ENCODE assay signal across 20 mouse cellular contexts in the genomic region with DNA sequence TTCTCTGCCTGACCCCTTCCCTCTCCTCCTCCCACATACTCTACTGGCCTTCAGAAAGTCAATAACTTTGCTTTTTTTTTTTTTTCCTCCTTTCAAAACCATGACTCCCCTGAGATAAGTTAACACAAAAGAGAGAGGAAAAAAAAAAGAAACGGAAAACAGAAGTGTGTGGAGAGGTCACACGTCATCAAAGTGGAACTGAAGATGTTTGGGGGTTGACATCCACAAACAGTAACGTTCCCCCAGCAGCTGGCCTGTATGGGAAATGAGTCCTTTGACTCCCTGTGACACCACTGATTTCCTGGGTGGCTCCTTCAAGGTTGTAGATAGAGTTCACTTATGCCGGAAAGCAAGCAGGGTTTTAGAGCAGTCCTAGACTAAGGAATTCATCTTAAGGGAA. TPM values are rescaled to one million over a fixed set of nuclear protein-coding genes. Genes with fewer than 3 reads are reported as not detected.
A peak's percentile ranks its signal among the peaks of the same experiment; 100 is the strongest.
DNase-seq lines count a peak whose midpoint lies in the region; ATAC-seq and TF ChIP-seq lines count a peak whose summit lies in the region.
"Had no signal": no experiment of that assay in that cellular context is flagged by ENCODE, and none has a peak within 500 bp of the region (broad histone marks: within the 10 kb centered on the region; RNA-seq: fewer than 3 reads in every experiment).

No protein-coding gene starts in this region.

- no peak for DNase-seq in gastrocnemius, adult 2 months
- no peak for DNase-seq in gastrocnemius, adult 18-20 months (ENCODE audit: low spot score)
- peak; percentile 19 for DNase-seq in lung, postnatal 0 days (ENCODE audit: low spot score)
- no peak for DNase-seq in lung, adult 18-20 months
- DNase-seq in MEL (ENCODE audit: low read depth, low spot score): no peak
- no peak for DNase-seq in urinary bladder, postnatal 10 days (ENCODE audit: low spot score)
- DNase-seq in cerebellum, adult 11 months: no peak
- DNase-seq: adrenal gland, postnatal 36 days; cerebellum, postnatal 14 days; gastrocnemius, postnatal 25 days; lung, postnatal 10 days; right cerebral cortex, postnatal 14 days; thymus, adult 18-20 months had no signal

- TF ChIP-seq RAD21 in MEL (IDR thresholded peaks at IDR 0.05; ENCODE audit: low read depth, low read length): no peak

- H3K9me3 ChIP-seq in lung, postnatal 0 days (ENCODE audit: low read length): no peaks in the 10 kb centered on the region
- H3K9me3 ChIP-seq in MEL (replicated peaks; ENCODE audit: insufficient read depth, low read length): no peaks in the 10 kb centered on the region
- H3K9me3 ChIP-seq: forebrain, embryonic 12.5 days; kidney, embryonic 15.5 days; limb, embryonic 15.5 days; neural tube, embryonic 12.5 days had no signal

- no peak overlapping the region for H3K4me2 ChIP-seq in lung, postnatal 0 days (replicated peaks; ENCODE audit: low read depth, low read length)
- H3K4me2 ChIP-seq: forebrain, embryonic 12.5 days; heart, embryonic 11.5 days; kidney, embryonic 15.5 days; limb, embryonic 15.5 days; neural tube, embryonic 12.5 days had no signal

- no peaks in the 10 kb centered on the region for H3K36me3 ChIP-seq in lung, postnatal 0 days (ENCODE audit: insufficient read depth, low read length)
- peaks cover 0 to 7% of the 10 kb centered on the region in 2 experiments; a peak in 2 of 4 replicates for H3K36me3 ChIP-seq in MEL (ENCODE audit: control insufficient read depth in 1 of 2, insufficient read depth in 2 of 2, low read length in 2 of 2)
- H3K36me3 ChIP-seq: forebrain, embryonic 12.5 days; kidney, embryonic 15.5 days; limb, embryonic 15.5 days; neural tube, embryonic 12.5 days had no signal

- peaks cover 13% of the 10 kb centered on the region for H3K79me2 ChIP-seq in MEL (ENCODE audit: control insufficient read depth, insufficient read depth, low read length, poor library complexity)

- 59% methylated on average over 4 of the region's 4 CpGs for WGBS in lung, postnatal 0 days

- TF ChIP-seq EP300 in lung, postnatal 0 days (IDR thresholded peaks at IDR 0.05): no peak
- TF ChIP-seq EP300 in MEL (IDR thresholded peaks at IDR 0.05; ENCODE audit: low read depth in 1 of 2, low read length in 2 of 2): no peak

- no peak for ATAC-seq in lung, postnatal 0 days
- ATAC-seq in monocyte, adult 5-6 weeks (replicated peaks; ENCODE audit: insufficient number of reproducible peaks, low FRiP score, low TSS enrichment, poor library complexity, severe bottlenecking): peak; percentile 37
- ATAC-seq: inflammation-experienced regulatory T-cells, adult 6 months had no signal

- no peak overlapping the region for H3K4me3 ChIP-seq in gastrocnemius, adult 2 months
- H3K4me3 ChIP-seq in lung, postnatal 0 days (ENCODE audit: low read depth, low read length): no peak overlapping the region
- no peak overlapping the region for H3K4me3 ChIP-seq in MEL (ENCODE audit: control insufficient read depth in 1 of 2, insufficient read depth in 1 of 2, low read depth in 2 of 2, low read length in 2 of 2)
- H3K4me3 ChIP-seq: forebrain, embryonic 12.5 days; kidney, embryonic 15.5 days; limb, embryonic 15.5 days; neural tube, embryonic 12.5 days had no signal

- H3K27ac ChIP-seq in gastrocnemius, adult 2 months: peak overlapping the region; percentile 8; the same call in 1 of the 2 replicates
- no peak overlapping the region for H3K27ac ChIP-seq in lung, postnatal 0 days (ENCODE audit: low read length)
- H3K27ac ChIP-seq in MEL (ENCODE audit: control insufficient read depth, low read depth, low read length): no peak overlapping the region
- H3K27ac ChIP-seq: forebrain, embryonic 12.5 days; kidney, embryonic 15.5 days; limb, embryonic 15.5 days; neural tube, embryonic 12.5 days had no signal

- TF ChIP-seq POLR2A in MEL (IDR thresholded peaks at IDR 0.05; ENCODE audit: control insufficient read depth in 1 of 2, insufficient read depth in 1 of 2, low read depth in 1 of 2, low read length in 2 of 2, poor library complexity in 1 of 2): no peak

- intact Hi-C loops in gastrocnemius, adult 2 months (cut with DNase I): no loop called here

- H3K4me1 ChIP-seq in lung, postnatal 0 days (ENCODE audit: insufficient read depth, low read depth, low read length): peaks cover 14% of the 10 kb centered on the region; the same call in 1 of the 2 replicates
- peaks cover 0 to 23% of the 10 kb centered on the region in 2 experiments; a peak in 2 of 4 replicates for H3K4me1 ChIP-seq in MEL (ENCODE audit: control insufficient read depth in 1 of 2, insufficient read depth in 2 of 2, low read length in 2 of 2)

- no peaks in the 10 kb centered on the region for H3K27me3 ChIP-seq in lung, postnatal 0 days (replicated peaks; ENCODE audit: insufficient read depth, low read length)
- H3K27me3 ChIP-seq in MEL (ENCODE audit: control insufficient read depth in 1 of 2, insufficient read depth in 2 of 2, low read length in 2 of 2): no peaks in the 10 kb centered on the region
- H3K27me3 ChIP-seq: forebrain, embryonic 12.5 days; kidney, embryonic 15.5 days; limb, embryonic 15.5 days; neural tube, embryonic 12.5 days had no signal

- TF ChIP-seq CTCF in gastrocnemius, adult 2 months (IDR thresholded peaks at IDR 0.05): no peak
- TF ChIP-seq CTCF in lung, postnatal 0 days (IDR thresholded peaks at IDR 0.05): no peak
- TF ChIP-seq CTCF in MEL (IDR thresholded peaks at IDR 0.05 in 2 of 3, conservative IDR thresholded peaks at IDR 0.05 in 1 of 3; ENCODE audit: control insufficient read depth in 1 of 3, insufficient read depth in 1 of 3, low read depth in 2 of 3, low read length in 3 of 3, poor library complexity in 1 of 3, severe bottlenecking in 1 of 3): no peak

- no peak overlapping the region for H3K9ac ChIP-seq in lung, postnatal 0 days (replicated peaks; ENCODE audit: low read depth)
- H3K9ac ChIP-seq in MEL (ENCODE audit: control insufficient read depth, low read depth, low read length, poor library complexity, severe bottlenecking): no peak overlapping the region
- H3K9ac ChIP-seq: forebrain, embryonic 12.5 days; kidney, embryonic 15.5 days; limb, embryonic 15.5 days; neural tube, embryonic 12.5 days had no signal

TF ChIP-seq in MEL, 35 proteins besides CTCF, POLR2A, EP300 and RAD21:
- no peak for TF ChIP-seq ELF1 (IDR thresholded peaks at IDR 0.05; ENCODE audit: low read depth, low read length)
- TF ChIP-seq ZNF384 (IDR thresholded peaks at IDR 0.05; ENCODE audit: low read depth, low read length): peak; percentile 40; the same call in 1 of the 2 replicates

RNA-seq across cellular contexts. Expression of gene Rilpl2, which starts 2.0 kb away (rescaled TPM):
- 1 to 10 TPM; 4.6 to 4.7 TPM for total RNA-seq in gastrocnemius, adult 2 months (2021)
- total RNA-seq in gastrocnemius, adult 18-20 months (2021): 1 to 10 TPM; 4.6 to 5.6 TPM
- polyA plus RNA-seq in lung, postnatal 0 days (2015; fragmentation: Nextera tagmentation; extraction: Ambion mirVana): 31.5 and 32.7 TPM in 2 replicates
- 12.1 and 13.4 TPM in 2 replicates for total RNA-seq in MEL (2012; rRNA removed)
- 10 to 100 TPM in 1 of 2 experiments, not detected in 1; 14.3 TPM for polyA plus RNA-seq in MEL (2012; ENCODE audit: insufficient read depth in 1 of 2, insufficient read length in 2 of 2, low read depth in 1 of 2, low replicate concordance in 2 of 2, missing spikeins in 1 of 2)
- total RNA-seq in monocyte, adult 5-6 weeks (2017): 47.8 to 86.1 TPM (median 71.4 TPM) in 3 replicates

RNA-seq across cellular contexts. Expression of gene Snrnp35, which starts 2.8 kb away (rescaled TPM):
- total RNA-seq in gastrocnemius, adult 2 months (2021): 10 to 100 TPM; 27.7 to 33.1 TPM
- total RNA-seq in gastrocnemius, adult 18-20 months (2021): 10 to 100 TPM; 21.0 to 28.1 TPM
- polyA plus RNA-seq in lung, postnatal 0 days (2015; fragmentation: Nextera tagmentation; extraction: Ambion mirVana): 11.7 and 12.8 TPM in 2 replicates
- total RNA-seq in MEL (2012; rRNA removed): 11.7 and 12.2 TPM in 2 replicates
- 10 to 100 TPM in 1 of 2 experiments, not detected in 1; 18.3 TPM for polyA plus RNA-seq in MEL (2012; ENCODE audit: insufficient read depth in 1 of 2, insufficient read length in 2 of 2, low read depth in 1 of 2, low replicate concordance in 2 of 2, missing spikeins in 1 of 2)
- 7.4 to 12.5 TPM (median 9.8 TPM) in 3 replicates for total RNA-seq in monocyte, adult 5-6 weeks (2017)

RNA-seq across cellular contexts. Expression of gene Kmt5a, which starts 40.4 kb away (rescaled TPM):
- total RNA-seq in gastrocnemius, adult 2 months (2021): 100 to 1,000 TPM; 178 to 229 TPM
- total RNA-seq in gastrocnemius, adult 18-20 months (2021): 100 to 1,000 TPM; 167 to 244 TPM
- polyA plus RNA-seq in lung, postnatal 0 days (2015; fragmentation: Nextera tagmentation; extraction: Ambion mirVana): 18.0 and 21.9 TPM in 2 replicates
- 104 and 110 TPM in 2 replicates for total RNA-seq in MEL (2012; rRNA removed)
- polyA plus RNA-seq in MEL (2012; ENCODE audit: insufficient read depth in 1 of 2, insufficient read length in 2 of 2, low read depth in 1 of 2, low replicate concordance in 2 of 2, missing spikeins in 1 of 2): 100 to 1,000 TPM in 1 of 2 experiments, 10 to 100 TPM in 1; 88.6 to 243 TPM
- 78.3 to 109 TPM (median 102 TPM) in 3 replicates for total RNA-seq in monocyte, adult 5-6 weeks (2017)

RNA-seq across cellular contexts. Expression of gene Rilpl1, which starts 51.1 kb away (rescaled TPM):
- 100 to 1,000 TPM; 243 to 286 TPM for total RNA-seq in gastrocnemius, adult 2 months (2021)
- 100 to 1,000 TPM; 261 to 262 TPM for total RNA-seq in gastrocnemius, adult 18-20 months (2021)
- 24.4 and 26.6 TPM in 2 replicates for polyA plus RNA-seq in lung, postnatal 0 days (2015; fragmentation: Nextera tagmentation; extraction: Ambion mirVana)
- total RNA-seq in MEL (2012; rRNA removed): 5.0 and 5.7 TPM in 2 replicates
- 1 to 10 TPM in 1 of 2 experiments, not detected in 1; 8.6 TPM for polyA plus RNA-seq in MEL (2012; ENCODE audit: insufficient read depth in 1 of 2, insufficient read length in 2 of 2, low read depth in 1 of 2, low replicate concordance in 2 of 2, missing spikeins in 1 of 2)
- 1.4 to 3.0 TPM in 2 of 3 replicates, not detected in the other for total RNA-seq in monocyte, adult 5-6 weeks (2017)

RNA-seq across cellular contexts. Expression of gene Sbno1, which starts 54.3 kb away (rescaled TPM):
- total RNA-seq in gastrocnemius, adult 2 months (2021): 10 to 100 TPM; 43.2 to 49.2 TPM
- total RNA-seq in gastrocnemius, adult 18-20 months (2021): 10 to 100 TPM; 40.4 to 42.4 TPM
- polyA plus RNA-seq in lung, postnatal 0 days (2015; fragmentation: Nextera tagmentation; extraction: Ambion mirVana): 46.5 and 58.0 TPM in 2 replicates
- 38.8 and 39.3 TPM in 2 replicates for total RNA-seq in MEL (2012; rRNA removed)
- 100 to 1,000 TPM in 1 of 2 experiments, 10 to 100 TPM in 1; 32.4 to 500 TPM for polyA plus RNA-seq in MEL (2012; ENCODE audit: insufficient read depth in 1 of 2, insufficient read length in 2 of 2, low read depth in 1 of 2, low replicate concordance in 2 of 2, missing spikeins in 1 of 2)
- total RNA-seq in monocyte, adult 5-6 weeks (2017): 178 to 275 TPM (median 193 TPM) in 3 replicates
